8 mouse cellular contexts compared by ENCODE assay signal in the genomic region with DNA sequence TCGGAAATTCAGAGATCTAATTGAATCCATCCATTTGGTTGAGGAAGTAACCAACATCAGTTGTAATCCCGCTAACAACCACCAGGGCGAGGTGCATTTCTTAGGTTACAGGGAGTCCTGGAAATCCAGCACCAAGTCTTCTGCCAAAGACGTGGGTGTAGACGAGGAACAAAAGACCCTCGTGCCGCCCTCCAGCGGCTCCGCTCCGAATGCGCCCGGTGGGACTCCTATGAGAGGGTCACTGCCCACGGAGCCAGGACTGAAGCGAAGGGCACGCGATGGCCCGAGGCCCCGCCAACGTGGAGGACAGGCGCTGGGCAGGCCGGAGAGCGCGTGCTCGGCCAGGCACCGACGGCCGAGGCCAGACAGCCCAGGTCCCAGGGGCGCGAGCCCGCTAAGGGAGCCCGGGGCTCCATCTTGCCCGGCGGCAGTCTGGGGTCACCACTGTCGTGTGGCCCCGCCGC. TPM values are rescaled to one million over a fixed set of nuclear protein-coding genes. Genes with fewer than 3 reads are reported as not detected.
DNase-seq lines count a peak whose midpoint lies in the region; ATAC-seq lines count a peak whose summit lies in the region.

No protein-coding gene starts in this region.

- H3K4me2 ChIP-seq in intestine, embryonic 15.5 days (replicated peaks) = peak overlapping the region; percentile 90

- H3K9me3 ChIP-seq in intestine, embryonic 15.5 days = no peaks in the 10 kb centered on the region

- H3K27ac ChIP-seq in intestine, embryonic 15.5 days = peak overlapping the region; percentile 91

- WGBS in intestine, embryonic 15.5 days = 1% methylated on average over 36 of the region's 36 CpGs

- intact Hi-C loops in gastrocnemius, postnatal 36 days (cut with DNase I) = no loop called here
- intact Hi-C loops in left cerebral cortex, postnatal 25 days (cut with DNase I) = no loop called here

- ATAC-seq in intestine, embryonic 15.5 days = peak; percentile 39

- H3K4me3 ChIP-seq in intestine, embryonic 15.5 days (replicated peaks) = peak overlapping the region; percentile 55

- peak overlapping the region; percentile 68 for H3K9ac ChIP-seq in intestine, embryonic 15.5 days

- H3K27me3 ChIP-seq in intestine, embryonic 15.5 days (replicated peaks) = no peaks in the 10 kb centered on the region

- DNase-seq in adrenal gland, adult 2 months = peak; percentile 85
- DNase-seq in embryo, embryonic 10.5 days (ENCODE audit: low spot score) = peak; percentile 97
- peak; percentile 75 to 76 for DNase-seq in gastrocnemius, postnatal 36 days
- DNase-seq in left cerebral cortex, postnatal 25 days (ENCODE audit: low spot score in 2 of 2) = peak; percentile 76
- peak; percentile 93 for DNase-seq in mesoderm, embryonic 11.5 days (ENCODE audit: low read depth, low spot score)
- DNase-seq in right cerebral cortex, postnatal 25 days = peak; percentile 65
- peak; percentile 70 to 80 for DNase-seq in urinary bladder, postnatal 36 days (ENCODE audit: low spot score in 2 of 2)

- peaks cover 10% of the 10 kb centered on the region; the same call in 1 of the 2 replicates for H3K4me1 ChIP-seq in intestine, embryonic 15.5 days (replicated peaks)

- no peaks in the 10 kb centered on the region for H3K36me3 ChIP-seq in intestine, embryonic 15.5 days

RNA-seq across cellular contexts. Expression of a gene that starts 1.1 kb away (rescaled TPM):
- total RNA-seq in adrenal gland, adult 2 months (2021) = 10 to 100 TPM; 44.5 to 56.7 TPM
- polyA plus RNA-seq in adrenal gland, adult 2 months (2012; rRNA removed) = 3.4 and 3.5 TPM in 2 replicates
- total RNA-seq in gastrocnemius, postnatal 36 days (2021) = 10 to 100 TPM; 30.5 to 34.2 TPM
- polyA plus RNA-seq in intestine, embryonic 15.5 days (2015; fragmentation: Nextera tagmentation; extraction: Ambion mirVana) = 30.1 and 30.3 TPM in 2 replicates
- 100 to 1,000 TPM in 1 of 2 experiments, 10 to 100 TPM in 1; 91.1 to 101 TPM for total RNA-seq in left cerebral cortex, postnatal 25 days (2021)

Comparison
In these comparisons a context has a peak if more than half of its experiments do, and no peak if none do; other contexts are left out.
1. Peak in every context shown above with its lines: DNase-seq, ATAC-seq, H3K4me3 ChIP-seq and H3K27ac ChIP-seq.